Mouse (Mus musculus): ENCODE results near the gene Clic4. TPM values are rescaled to one million over a fixed set of nuclear protein-coding genes. Genes with fewer than 3 reads are reported as not detected.
A peak's percentile ranks its signal among the peaks of the same experiment; 100 is the strongest.

The Clic4 gene
- total and polyA plus RNA-seq, 3 experiments: 148 to 249 (median 248) TPM

GRCm38 (mm10) chr4:135226008-135226667 is 46.5 kb downstream of the Clic4 start:
- peaks cover 22% of the 10 kb centered on the region for H3K4me1 ChIP-seq (ENCODE audit: control insufficient read depth, insufficient read depth, low read length)
- intact Hi-C loops (cut with DNase I): no loop called here
- peaks cover 35% of the 10 kb centered on the region for H3K36me3 ChIP-seq (ENCODE audit: control insufficient read depth, insufficient read depth, low read length)
- no peaks in the 10 kb centered on the region for H3K27me3 ChIP-seq (ENCODE audit: control insufficient read depth, insufficient read depth, low read length)
- no peak overlapping the region for H3K9ac ChIP-seq (ENCODE audit: low read depth, low read length)
- no peak overlapping the region for H3K4me3 ChIP-seq
- TF ChIP-seq CTCF (IDR thresholded peaks at IDR 0.05): no peak
- no peak for TF ChIP-seq POLR2A (IDR thresholded peaks at IDR 0.05; ENCODE audit: insufficient read depth, low read depth, low read length)
- no peak for TF ChIP-seq EP300 (IDR thresholded peaks at IDR 0.05; ENCODE audit: insufficient read depth, low read depth, low read length)
- DNase-seq: no peak
- peaks cover 5% of the 10 kb centered on the region; the same call in 1 of the 2 replicates for H3K79me2 ChIP-seq (replicated peaks; ENCODE audit: control insufficient read depth, insufficient read depth, low read length)
- WGBS: 59% methylated on average over 12 of the region's 12 CpGs
- H3K27ac ChIP-seq: no peak overlapping the region

GRCm38 (mm10) chr4:135223808-135224207 is 48.8 kb downstream of the Clic4 start:
- no peak overlapping the region for H3K9ac ChIP-seq (ENCODE audit: low read depth, low read length)
- peaks cover 4% of the 10 kb centered on the region; the same call in 1 of the 2 replicates for H3K79me2 ChIP-seq (replicated peaks; ENCODE audit: control insufficient read depth, insufficient read depth, low read length)
- H3K4me1 ChIP-seq (ENCODE audit: control insufficient read depth, insufficient read depth, low read length): peaks cover 13% of the 10 kb centered on the region
- no peak overlapping the region for H3K4me3 ChIP-seq
- 83% methylated on average over 9 of the region's 9 CpGs for WGBS
- DNase-seq: no peak
- H3K36me3 ChIP-seq (ENCODE audit: control insufficient read depth, insufficient read depth, low read length): peaks cover 27% of the 10 kb centered on the region
- no peak overlapping the region for H3K27ac ChIP-seq
- intact Hi-C loops (cut with DNase I): no loop called here
- no peaks in the 10 kb centered on the region for H3K27me3 ChIP-seq (ENCODE audit: control insufficient read depth, insufficient read depth, low read length)
- TF ChIP-seq POLR2A (IDR thresholded peaks at IDR 0.05; ENCODE audit: insufficient read depth, low read depth, low read length) (no peak), CTCF (IDR thresholded peaks at IDR 0.05) (no peak), EP300 (IDR thresholded peaks at IDR 0.05; ENCODE audit: insufficient read depth, low read depth, low read length) (no peak)

- peaks cover 13% of the 10 kb centered on the region for H3K4me1 ChIP-seq (ENCODE audit: control insufficient read depth, insufficient read depth, low read length)
- no peak for TF ChIP-seq EP300 (IDR thresholded peaks at IDR 0.05; ENCODE audit: insufficient read depth, low read depth, low read length)
- no peak for TF ChIP-seq POLR2A (IDR thresholded peaks at IDR 0.05; ENCODE audit: insufficient read depth, low read depth, low read length)
- no peak for TF ChIP-seq CTCF (IDR thresholded peaks at IDR 0.05)
- no peak overlapping the region; the same call in 1 of the 2 replicates for H3K27ac ChIP-seq
- intact Hi-C loops (cut with DNase I): loop anchor here (2.0 kb wide), 1 partner anchor 49 kb away; no protein-coding TSS in a partner anchor
- H3K4me3 ChIP-seq: no peak overlapping the region
- 51% methylated on average over 12 of the region's 12 CpGs for WGBS
- peaks cover 23% of the 10 kb centered on the region for H3K36me3 ChIP-seq (ENCODE audit: control insufficient read depth, insufficient read depth, low read length)
- peaks cover 5% of the 10 kb centered on the region; the same call in 1 of the 2 replicates for H3K79me2 ChIP-seq (replicated peaks; ENCODE audit: control insufficient read depth, insufficient read depth, low read length)
- no peaks in the 10 kb centered on the region for H3K27me3 ChIP-seq (ENCODE audit: control insufficient read depth, insufficient read depth, low read length)
- H3K9ac ChIP-seq (ENCODE audit: low read depth, low read length): no peak overlapping the region; the same call in none of the 2 replicates
- DNase-seq: no peak
These were observed 50.8 kb downstream of the Clic4 start for GRCm38 (mm10) chr4:135221632-135222407.

GRCm38 (mm10) chr4:135220641-135221040 is 52.0 kb downstream of the Clic4 start:
- Histone ChIP-seq H3K27me3 (ENCODE audit: control insufficient read depth, insufficient read depth, low read length) (no peaks in the 10 kb centered on the region), H3K4me3 (no peak overlapping the region), H3K79me2 (replicated peaks; ENCODE audit: control insufficient read depth, insufficient read depth, low read length) (peaks cover 5% of the 10 kb centered on the region; the same call in 1 of the 2 replicates), H3K27ac (no peak overlapping the region), H3K9ac (ENCODE audit: low read depth, low read length) (no peak overlapping the region), H3K4me1 (ENCODE audit: control insufficient read depth, insufficient read depth, low read length) (peaks cover 8% of the 10 kb centered on the region), H3K36me3 (ENCODE audit: control insufficient read depth, insufficient read depth, low read length) (peaks cover 20% of the 10 kb centered on the region)
- intact Hi-C loops (cut with DNase I): loop anchor here (2.0 kb wide), 1 partner anchor 50 kb away; no protein-coding TSS in a partner anchor
- 40% methylated on average over 3 of the region's 3 CpGs for WGBS
- no peak for DNase-seq
- TF ChIP-seq POLR2A (IDR thresholded peaks at IDR 0.05; ENCODE audit: insufficient read depth, low read depth, low read length): no peak
- TF ChIP-seq EP300 (IDR thresholded peaks at IDR 0.05; ENCODE audit: insufficient read depth, low read depth, low read length): no peak
- TF ChIP-seq CTCF (IDR thresholded peaks at IDR 0.05): no peak

GRCm38 (mm10) chr4:135219652-135220051 is 53.0 kb downstream of the Clic4 start:
- Histone ChIP-seq H3K27ac (no peak overlapping the region), H3K36me3 (ENCODE audit: control insufficient read depth, insufficient read depth, low read length) (peaks cover 20% of the 10 kb centered on the region), H3K79me2 (replicated peaks; ENCODE audit: control insufficient read depth, insufficient read depth, low read length) (peaks cover 3% of the 10 kb centered on the region; the same call in 1 of the 2 replicates), H3K27me3 (ENCODE audit: control insufficient read depth, insufficient read depth, low read length) (no peaks in the 10 kb centered on the region), H3K4me3 (no peak overlapping the region), H3K4me1 (ENCODE audit: control insufficient read depth, insufficient read depth, low read length) (peaks cover 8% of the 10 kb centered on the region), H3K9ac (ENCODE audit: low read depth, low read length) (no peak overlapping the region)
- 36% methylated on average over 4 of the region's 4 CpGs for WGBS
- intact Hi-C loops (cut with DNase I): loop anchor here (1.0 to 2.0 kb wide), 2 partner anchors 51 to 99 kb away; no protein-coding TSS in a partner anchor
- peak; percentile 71 to 87 for DNase-seq
- TF ChIP-seq CTCF (IDR thresholded peaks at IDR 0.05): peak; percentile 94
- peak; percentile 93 for TF ChIP-seq EP300 (IDR thresholded peaks at IDR 0.05; ENCODE audit: insufficient read depth, low read depth, low read length)
- TF ChIP-seq POLR2A (IDR thresholded peaks at IDR 0.05; ENCODE audit: insufficient read depth, low read depth, low read length): no peak
